Mouse (Mus musculus) left cerebral cortex, postnatal 25 days (tissue): ENCODE data around the gene Ube2v1. TPM values are rescaled to one million over a fixed set of nuclear protein-coding genes. Genes with fewer than 3 reads are reported as not detected.
"Not testable (repeated sequence)": the region's sequence is repeated elsewhere in the genome, so short reads cannot be mapped to it uniquely, and the experiment has no call there.

ENCODE experiments used
- DNase-seq, 2 experiments: peaks; one replicate each; pipeline ENCODE4 v3.0.0; 2022; ENCODE audit warnings: low spot score in 2 of 2, mixed read lengths in 1 of 2
- intact Hi-C: fragments of 180-260 bp; cut with DNase I; formaldehyde crosslinking; loops from one replicate; pipeline ENCODE4 v1.15.1; 2025
- total RNA-seq, 2 experiments: library from RNA; stranded (reverse); gene quantifications; 2 replicates each; pipeline ENCODE4 v1.2.3; 2021

Ube2v1 gene
- total RNA-seq, 2 experiments from 2014 or later, result 254 to 264 TPM

DNA sequence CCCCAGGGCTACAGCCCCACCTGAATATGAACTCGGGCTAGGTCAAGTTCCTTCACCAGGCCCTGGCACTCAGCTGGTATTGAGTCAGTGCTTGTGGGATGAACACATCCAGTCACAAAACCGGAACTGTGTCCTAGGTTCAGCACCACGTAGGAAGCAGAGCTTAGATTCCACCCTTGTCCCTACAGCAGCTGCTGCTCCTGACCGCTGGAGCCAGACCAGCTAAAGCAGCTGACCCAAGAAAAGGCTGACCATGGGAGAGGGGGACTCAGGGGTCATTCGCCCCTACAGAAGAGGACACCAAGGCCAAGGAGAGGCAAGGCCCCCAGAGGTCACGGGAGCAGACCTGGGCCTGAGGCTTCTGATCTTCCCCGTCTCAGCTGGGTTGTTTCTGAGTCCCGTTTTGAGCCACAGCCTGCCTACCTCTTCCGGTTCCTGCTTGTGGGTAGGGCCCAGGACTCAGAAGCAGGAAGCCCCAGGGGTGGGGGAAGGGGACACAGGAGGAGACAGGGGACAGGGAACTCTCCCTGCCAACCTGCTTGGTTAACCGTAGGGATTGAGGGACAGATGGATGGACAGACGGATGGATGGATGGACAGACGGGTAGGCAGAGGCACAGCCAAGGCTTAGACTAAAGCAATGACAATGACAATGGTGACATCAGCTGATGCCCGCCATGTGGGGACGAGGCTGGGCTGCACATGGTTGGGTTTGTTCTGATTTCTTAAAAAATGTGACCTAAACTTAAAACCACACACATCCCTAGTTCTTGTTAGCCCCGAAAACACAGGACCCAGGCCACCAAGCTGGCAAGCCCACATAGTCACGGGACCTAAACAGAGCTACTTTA, 25.0 kb upstream of the Ube2v1 start:
- intact Hi-C loops, result no loop called here
- peak in 1 of 2 experiments; percentile 24 for DNase-seq

DNA sequence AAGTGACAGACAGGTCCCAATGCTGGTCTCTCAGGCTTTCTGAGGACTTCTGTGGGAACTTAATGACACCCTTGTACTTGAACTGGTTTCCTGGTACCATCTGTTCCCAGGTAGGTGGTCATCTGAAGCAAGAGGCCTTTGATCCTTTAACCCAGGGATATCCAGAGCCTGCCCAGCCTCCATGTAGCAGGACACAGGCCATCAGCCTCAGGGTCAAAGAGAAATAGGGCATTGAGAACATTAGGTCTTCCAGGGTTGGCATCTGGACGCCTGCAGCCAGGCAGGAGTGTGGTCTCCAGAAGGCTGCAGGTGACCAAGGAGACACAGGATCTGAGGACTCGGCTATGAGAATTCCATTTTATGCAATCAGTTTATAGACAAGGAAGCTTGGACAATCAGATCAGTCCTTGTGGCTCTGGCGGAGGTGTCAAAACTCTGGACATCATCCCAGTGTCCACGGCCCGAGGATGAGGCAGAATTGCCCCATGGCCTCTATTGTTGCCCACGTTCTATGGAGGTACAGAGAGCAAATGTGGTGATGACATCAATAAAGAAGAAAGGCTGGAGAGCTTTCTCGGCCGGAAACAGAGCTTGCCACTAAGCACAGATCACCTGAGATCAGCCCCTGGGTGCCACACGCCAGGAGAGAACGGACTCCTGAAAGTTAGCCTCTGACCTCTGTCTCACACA, 23.2 kb upstream of the Ube2v1 start:
- no peak for DNase-seq
- intact Hi-C loops, result no loop called here

DNA sequence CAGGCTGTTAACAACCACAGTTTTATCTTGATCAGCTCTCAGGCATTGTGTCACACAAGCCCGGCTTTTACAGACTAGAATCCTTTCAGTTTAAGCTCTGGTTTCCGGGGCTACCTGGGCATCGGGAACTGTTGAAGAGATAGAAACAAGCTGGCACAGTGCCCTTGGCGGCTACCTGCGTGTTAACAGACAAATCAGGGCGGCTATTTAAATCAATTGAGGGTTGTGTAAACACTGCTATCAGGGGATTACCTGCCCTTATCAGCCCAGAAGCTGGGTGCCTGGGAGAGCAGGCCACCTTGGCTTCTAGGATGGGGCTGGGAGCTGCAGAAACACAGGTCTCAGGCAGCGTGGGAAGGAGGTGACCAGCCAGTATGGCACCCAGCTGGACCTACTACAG, 20.8 kb upstream of the Ube2v1 start:
- DNase-seq, result no peak
- intact Hi-C loops, result no loop called here

DNA sequence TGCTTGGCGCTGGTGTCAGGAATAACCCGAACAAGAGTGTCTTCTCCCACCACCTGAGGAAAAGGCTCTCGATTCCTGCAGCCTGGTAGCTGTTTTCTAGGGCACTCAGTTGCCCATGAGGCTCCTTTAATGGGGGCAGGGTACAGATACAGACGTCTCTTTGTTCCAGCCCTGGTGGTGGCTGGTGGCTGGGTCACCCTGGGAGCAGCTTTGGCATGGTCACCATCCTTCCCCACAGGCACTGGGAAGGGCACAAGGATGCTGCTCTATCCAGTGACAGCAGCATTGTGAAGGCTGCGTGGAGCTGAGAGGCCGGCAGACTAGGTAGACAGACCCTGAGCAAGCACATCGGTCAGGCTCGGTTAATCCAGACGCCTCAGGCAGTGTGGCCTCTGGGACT, 19.7 kb upstream of the Ube2v1 start:
- intact Hi-C loops, result no loop called here
- DNase-seq, result peak in 1 of 2 experiments; percentile 45

DNA sequence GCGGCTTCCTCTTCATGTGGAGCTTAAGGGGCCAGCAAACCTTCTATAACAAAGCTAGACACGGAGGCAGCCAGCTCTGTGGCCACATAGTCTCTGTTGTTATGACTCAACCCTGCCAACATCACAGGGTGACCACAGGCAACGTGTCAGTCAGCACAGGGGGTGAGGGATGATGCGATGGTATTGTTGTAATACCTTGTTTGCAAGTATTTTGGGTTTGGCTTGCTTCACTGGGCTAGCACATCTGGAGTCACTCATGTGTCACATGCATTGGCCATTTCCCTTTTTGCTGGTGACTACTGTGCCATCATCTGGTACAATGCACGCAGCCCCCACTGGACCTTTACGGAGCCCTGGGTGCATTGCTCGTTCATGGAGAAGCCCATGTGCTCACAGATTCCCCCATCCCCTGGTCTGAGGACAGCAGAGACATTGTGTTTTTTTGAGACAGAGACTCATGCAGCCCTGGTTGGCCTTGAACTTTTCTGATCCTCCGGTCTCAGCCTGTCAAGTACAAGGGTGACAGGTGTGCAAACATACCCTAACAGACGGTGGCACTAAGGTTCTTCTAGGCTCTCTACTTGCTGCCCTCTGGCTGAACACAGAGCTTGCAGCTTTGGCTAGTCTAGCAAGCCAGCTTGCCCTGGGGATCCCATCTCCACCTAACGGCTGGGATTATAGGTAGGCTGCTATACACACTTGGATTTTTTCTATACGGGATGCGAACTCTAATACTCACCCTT, 17.6 kb upstream of the Ube2v1 start:
- no peak for DNase-seq
- intact Hi-C loops, result no loop called here

DNA sequence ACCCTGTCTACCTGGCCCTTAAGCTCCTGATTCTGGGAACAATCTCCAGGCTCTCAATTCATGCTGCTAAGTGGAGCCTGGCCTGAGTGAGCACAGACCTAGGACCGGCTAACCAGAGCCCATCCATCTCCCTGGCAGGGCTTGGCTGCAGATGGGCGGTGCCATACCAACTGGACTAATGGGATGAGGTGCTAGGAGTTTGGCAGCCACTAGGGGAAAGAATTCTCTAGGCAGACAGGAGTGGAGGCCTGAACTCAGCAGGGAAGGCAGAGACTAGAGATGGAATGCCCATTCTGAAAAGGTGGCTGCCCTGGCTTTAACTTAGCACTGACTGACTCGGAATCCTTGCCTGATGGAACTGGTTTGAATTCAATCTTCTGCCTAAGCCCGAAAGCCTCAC, 14.5 kb upstream of the Ube2v1 start:
- intact Hi-C loops, result no loop called here

DNA sequence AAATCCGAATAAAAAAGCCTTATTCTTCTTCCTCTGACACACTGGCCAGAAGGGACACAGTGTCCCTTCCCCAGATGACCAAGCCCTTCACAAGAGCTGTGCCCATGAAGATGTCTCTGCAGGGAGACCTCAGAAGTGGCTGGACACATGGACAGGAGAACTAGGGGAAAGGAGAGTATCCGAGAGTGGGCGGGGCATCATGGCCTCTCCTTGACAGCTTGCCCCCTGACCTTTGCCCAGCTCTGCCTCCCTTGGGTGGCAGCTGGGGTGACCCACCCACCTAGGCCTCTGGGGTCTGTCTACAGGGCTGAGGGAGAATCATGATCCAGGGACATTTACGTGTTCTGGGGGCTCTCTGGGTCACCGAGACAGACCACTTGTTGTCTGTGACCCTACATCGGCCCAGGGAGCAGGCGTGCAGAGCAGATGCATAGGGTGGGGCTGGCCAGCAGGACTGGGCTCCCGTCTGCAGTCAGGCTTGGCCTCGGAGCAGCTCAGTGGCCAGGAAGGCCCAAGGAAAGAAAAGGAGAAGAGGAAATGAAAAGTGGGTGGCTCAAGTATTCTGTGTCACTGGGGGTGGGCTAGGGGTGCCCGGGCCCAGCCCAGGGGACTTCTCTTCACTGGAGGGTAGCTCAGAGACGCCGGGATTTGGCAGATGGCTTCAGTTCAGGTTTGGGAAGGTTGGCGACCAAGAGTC, 11.6 kb upstream of the Ube2v1 start:
- intact Hi-C loops, DNase-seq: not testable (repeated sequence)

More for the DNA sequence above, 14.5 kb upstream of the Ube2v1 start:
- DNase-seq, result no peak

DNA sequence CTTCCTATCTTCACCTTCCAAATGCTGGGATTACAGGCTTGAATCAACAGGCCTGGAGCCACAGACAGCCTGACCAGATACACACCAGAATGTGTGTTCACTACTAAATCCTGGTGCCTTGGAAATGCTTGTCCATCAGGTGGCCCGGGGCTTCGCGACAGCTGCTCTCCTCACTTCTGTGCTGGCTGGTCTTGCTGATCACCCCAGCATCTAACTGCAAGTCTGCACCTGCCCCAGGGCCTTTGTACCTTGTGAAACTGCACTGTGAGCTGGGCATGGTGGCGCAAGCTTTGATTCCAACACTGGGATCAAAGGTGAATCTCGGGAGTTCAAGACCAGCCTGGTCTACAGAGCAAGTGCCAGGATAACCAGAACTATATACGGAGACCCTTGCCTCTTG, 10.3 kb upstream of the Ube2v1 start:
- intact Hi-C loops, result no loop called here
- DNase-seq, result no peak

DNA sequence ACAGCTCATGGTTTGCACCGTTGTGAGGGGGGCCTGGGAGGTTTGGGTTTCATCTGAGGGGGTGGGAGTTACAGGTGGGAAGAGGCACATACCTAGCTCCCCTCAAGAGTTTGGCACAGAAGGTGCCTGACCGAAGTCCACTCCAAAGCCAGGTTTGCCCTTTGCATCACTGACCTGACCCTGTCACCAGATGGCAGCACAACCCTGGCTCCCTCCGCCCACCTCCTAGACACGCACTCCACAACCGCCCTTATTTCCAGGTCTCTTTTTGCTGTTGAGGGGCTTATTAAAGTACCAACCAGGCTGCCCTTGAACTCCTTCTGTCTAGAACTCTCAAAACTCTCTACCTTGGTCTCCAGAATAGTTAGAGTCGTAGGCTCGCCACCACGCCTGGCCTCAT, 9.4 kb upstream of the Ube2v1 start:
- intact Hi-C loops, result loop anchor here (2.0 kb wide), 1 partner anchor 33 kb away; no protein-coding TSS in a partner anchor
- DNase-seq, result no peak

DNA sequence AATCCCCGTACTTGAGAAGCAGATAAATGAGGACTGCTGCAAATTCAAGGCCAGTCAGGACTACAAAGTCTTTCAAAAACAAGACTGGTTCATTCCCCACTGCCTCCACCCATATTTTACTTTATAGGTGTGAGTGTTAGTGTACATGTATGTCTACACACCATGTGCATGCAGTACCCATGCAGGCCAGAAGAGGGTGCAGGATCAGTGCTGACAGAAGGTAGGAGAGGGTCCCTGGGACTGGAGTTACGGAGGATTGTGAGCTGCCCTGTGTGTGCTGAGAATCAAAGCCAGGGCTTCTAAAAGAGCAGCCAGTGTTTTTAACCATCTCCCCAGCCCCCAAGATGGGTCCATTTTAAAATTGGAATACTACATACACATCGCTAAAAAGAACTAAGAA, 8.4 kb upstream of the Ube2v1 start:
- no peak for DNase-seq
- intact Hi-C loops, result loop anchor here (2.0 kb wide), 1 partner anchor 35 kb away; no protein-coding TSS in a partner anchor

DNA sequence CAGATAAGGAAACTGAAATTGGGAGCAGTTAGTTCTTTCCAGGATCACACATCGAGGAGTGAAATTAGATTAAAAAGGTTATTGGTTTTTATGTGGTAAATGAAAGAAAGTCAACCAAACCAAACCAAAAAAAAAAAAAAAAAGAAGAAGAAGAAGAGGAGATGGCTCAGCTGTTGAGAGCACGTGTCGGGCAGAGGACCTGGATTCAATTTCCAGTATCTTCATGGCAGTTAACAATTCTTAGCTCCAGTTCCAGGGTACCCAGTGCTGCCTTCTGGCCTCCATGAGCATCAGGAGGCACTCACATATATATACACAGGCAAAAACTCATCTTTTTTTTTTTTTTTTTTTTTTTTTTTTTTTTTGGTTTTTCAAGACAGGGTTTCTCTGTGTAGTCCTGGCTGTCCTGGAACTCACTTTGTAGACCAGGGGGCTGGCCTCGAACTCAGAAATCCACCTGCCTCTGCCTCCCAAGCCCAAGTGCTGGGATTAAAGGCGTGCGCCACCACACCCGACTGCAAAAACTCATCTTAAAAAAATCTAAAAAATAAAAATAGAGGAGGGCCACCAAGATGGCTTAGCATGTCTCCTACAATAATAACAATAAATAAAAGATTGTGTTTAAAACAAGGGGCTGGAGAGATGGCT, 3.1 kb upstream of the Ube2v1 start:
- DNase-seq, result no peak
- intact Hi-C loops, result no loop called here

DNA sequence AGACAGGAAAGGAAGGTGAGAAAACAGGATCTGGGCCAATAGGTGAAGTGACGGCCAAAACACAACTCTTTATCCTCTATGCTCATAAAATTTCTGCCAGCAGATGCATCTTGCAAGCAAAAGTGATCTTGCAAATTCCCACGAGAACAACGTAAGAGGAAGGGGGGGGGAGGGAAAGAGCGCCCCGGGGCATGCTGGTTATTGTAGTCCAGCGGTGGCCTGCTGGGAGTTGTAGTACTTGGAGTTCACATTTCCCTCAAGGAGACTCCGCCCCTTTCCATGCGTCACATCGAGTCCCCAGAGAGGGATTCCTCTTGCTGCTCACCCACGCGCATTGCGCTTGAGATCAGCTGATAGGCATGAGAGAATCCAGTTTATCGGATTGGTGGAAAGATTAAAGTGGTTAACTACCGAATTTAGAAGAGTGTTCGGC, 2.5 kb upstream of the Ube2v1 start:
- peak; percentile 98 to 100 for DNase-seq
- intact Hi-C loops, result no loop called here

DNA sequence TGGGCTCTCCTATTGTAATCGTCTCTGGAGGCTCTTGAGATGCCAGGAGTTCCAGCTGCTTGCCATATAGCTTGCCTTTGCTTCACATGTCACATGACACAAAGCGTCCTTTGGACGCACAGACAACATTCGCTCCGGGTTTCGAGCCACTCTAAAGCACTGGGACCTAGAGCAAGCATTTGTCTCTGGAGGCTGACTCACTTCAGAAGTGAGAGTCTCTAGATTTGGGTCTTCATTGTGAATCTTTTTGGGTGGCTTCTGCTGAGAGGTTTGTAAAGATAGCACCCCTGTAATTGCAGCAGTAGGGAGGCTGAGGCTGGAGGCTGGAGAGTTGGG, 1.6 kb upstream of the Ube2v1 start:
- no peak for DNase-seq
- intact Hi-C loops, result no loop called here

DNA sequence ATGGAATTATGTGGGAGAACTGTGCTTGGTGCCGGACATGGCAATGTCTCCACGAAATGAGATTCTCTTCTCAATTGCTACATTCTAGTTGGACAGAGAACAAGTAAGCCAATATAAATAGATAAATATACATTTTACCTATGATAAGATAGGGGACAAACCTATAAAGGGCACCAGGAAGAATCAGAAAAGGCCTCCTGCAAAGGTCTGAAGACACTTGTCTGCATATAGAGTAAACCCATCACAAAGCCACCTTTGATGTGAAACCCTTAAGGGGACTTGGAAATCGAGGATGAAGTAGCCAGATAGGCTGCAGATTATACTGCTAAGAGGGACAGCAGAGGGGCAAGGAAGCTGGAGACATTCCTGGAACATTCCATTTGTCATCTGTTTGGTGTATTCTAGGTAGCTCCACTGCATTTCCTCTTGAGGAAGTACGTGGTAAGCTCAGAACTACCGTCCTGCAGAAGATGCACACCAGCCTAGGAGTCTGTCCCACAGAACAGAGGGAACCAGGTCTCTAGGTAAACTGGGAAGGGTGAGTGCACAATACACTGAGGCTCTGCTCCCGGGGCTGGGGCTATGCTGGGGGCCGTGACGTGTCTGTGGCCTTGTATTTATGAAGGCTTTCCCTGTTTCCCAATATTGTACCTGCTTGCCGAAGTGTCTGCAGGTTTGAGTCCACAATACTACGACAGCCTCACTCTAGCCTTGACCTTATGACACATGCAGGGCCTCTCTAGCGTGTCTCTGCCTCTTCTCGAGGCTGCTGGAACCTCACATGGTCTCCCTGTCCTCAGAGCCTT, 1.0 kb upstream of the Ube2v1 start:
- no peak for DNase-seq

DNA sequence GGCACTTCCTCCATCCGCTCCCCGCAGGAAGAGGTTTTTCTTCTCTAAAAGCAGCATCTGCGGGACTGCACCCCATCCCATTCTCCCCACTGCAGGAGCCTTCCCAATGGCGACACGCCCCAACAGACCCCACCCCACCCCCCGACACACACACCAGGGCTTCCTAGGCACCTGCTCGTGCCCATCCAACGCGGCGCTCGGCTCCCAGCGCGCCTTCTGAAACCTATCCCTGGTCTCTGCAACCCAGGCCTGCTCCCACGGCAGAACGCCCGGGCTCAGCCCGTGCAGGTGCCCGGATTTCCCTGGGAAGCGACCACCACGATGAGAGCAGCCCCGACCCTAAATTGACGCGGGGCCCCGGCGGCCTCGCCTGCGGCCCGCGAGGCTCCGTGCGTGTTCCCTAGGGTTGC, 709 bp downstream of the Ube2v1 start:
- peak; percentile 23 to 39 for DNase-seq
- intact Hi-C loops, result no loop called here

More for the DNA sequence above, 1.0 kb upstream of the Ube2v1 start:
- intact Hi-C loops, result no loop called here

DNA sequence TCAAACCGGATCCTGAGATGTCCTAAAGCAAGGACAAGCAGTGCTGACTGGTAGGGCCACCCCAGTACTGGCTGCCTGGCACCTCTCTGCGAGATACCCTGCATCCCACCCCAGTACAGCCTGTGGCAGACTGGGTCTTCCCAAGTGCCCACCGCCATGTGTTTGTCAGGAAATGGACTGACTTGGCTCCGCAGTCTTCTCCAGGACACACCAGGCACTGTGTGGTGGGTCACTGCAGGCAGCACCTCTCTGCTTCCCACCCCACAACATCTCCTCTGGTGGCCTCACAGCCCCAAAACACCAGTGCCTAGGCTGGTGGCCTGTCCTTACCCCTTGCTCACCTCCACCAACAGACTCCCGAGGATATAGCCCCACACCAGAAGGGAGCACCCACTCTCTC, 1.5 kb downstream of the Ube2v1 start:
- DNase-seq, result no peak
- intact Hi-C loops, result no loop called here

DNA sequence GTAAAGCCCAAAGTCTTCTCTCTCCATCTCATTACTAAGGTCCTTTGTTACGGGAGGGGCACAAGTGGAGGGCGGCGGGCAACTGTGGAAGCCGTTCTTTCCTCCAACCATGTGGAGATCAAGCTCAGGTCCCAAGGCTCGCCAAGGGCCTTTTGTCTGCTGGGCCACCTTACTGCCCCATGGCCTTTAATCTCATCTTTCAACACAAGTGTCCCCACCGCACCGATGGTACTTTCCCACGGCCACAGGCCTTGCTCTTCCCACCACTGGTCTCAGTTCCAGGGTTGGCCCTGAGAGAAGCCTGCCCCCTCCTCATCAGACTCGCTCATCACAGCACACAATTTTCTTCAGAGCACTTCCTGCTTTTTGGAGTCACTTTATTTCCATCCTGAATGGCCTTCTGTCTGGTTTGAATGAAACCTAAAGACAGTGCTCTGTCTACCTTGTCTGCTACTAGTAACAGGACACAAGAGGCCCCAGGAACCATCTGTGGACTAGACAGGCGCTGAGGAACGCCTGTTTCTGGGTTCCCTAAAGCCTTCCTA, 2.2 kb downstream of the Ube2v1 start:
- DNase-seq, result no peak
- intact Hi-C loops, result no loop called here

DNA sequence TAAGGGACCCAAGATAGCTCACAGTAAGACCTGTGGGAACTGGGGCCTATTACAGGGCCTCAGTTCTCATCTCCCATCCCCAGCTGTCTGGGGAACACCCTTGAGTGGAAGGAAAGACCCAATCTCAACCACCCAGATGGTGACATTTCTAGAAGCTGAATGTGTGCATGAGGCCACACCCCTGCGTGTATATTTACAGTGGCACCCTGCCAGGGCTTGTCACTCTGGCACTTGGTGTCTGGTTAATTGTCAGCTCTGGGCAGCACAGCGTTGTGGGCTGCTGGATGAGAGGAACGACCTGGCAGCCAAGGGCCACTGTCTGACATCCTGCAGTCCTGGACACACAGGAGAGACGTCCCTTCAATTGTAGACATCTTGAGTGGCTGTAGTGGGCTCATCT, 3.0 kb downstream of the Ube2v1 start:
- intact Hi-C loops, result no loop called here
- DNase-seq, result no peak
